Mouse (Mus musculus) gastrocnemius, postnatal 36 days (tissue): Measurements from ENCODE around the gene Fam69a. TPM values are rescaled to one million over a fixed set of nuclear protein-coding genes. Genes with fewer than 3 reads are reported as not detected.
"Not testable (repeated sequence)": the region's sequence is repeated elsewhere in the genome, so short reads cannot be mapped to it uniquely, and the experiment has no call there.

Source experiments
- DNase-seq, 2 experiments: peaks; one replicate each; pipeline ENCODE4 v3.0.0; 2022
- intact Hi-C: fragments of 180-260 bp; cut with DNase I; formaldehyde crosslinking; loops from one replicate; pipeline ENCODE4 v1.15.1; 2025
- total RNA-seq, 2 experiments: library from RNA; stranded (reverse); gene quantifications; 2 replicates each; pipeline ENCODE4 v1.2.3; 2021

Gene Fam69a
- total RNA-seq, 2 experiments from 2014 or later = 21.8 to 23.6 TPM

GRCm38 (mm10) chr5:107959624-107960300, 27.1 kb downstream of the Fam69a start:
- intact Hi-C loops = no loop called here
- no peak for DNase-seq

GRCm38 (mm10) chr5:107950643-107951042, 36.2 kb downstream of the Fam69a start:
- no peak for DNase-seq
- intact Hi-C loops = no loop called here

- DNase-seq = no peak
- intact Hi-C loops = no loop called here
Measured at GRCm38 (mm10) chr5:107949607-107950006, 37.3 kb downstream of the Fam69a start.

GRCm38 (mm10) chr5:107948899-107949298, 38.0 kb downstream of the Fam69a start:
- intact Hi-C loops = no loop called here
- DNase-seq = no peak

- DNase-seq = no peak
- intact Hi-C loops = no loop called here
Measured at GRCm38 (mm10) chr5:107947548-107947947, 39.3 kb downstream of the Fam69a start.

GRCm38 (mm10) chr5:107946475-107946874, 40.4 kb downstream of the Fam69a start:
- DNase-seq = no peak
- intact Hi-C loops = no loop called here

GRCm38 (mm10) chr5:107943526-107943925, 43.4 kb downstream of the Fam69a start:
- intact Hi-C loops = loop anchor here (5.0 kb wide), 1 partner anchor 39 kb away; no protein-coding TSS in a partner anchor
- DNase-seq = no peak

DNA sequence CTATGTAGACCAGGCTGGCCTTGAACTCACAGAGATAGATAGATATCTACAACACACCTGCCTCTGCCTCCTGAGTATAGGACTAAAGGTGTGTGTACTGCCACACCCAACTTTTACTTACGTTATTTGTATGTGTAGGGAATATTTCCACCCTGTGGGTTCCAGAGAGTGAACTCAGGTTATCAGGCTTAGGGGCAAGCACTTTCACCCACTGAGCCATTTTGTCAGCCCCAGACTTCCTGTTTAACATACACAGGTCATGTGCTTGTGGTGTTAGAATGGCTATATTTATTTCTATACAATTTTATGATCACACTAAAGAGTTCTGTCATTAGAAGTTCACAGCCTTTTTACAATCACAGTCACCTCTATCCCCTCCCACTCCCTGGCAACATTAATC, 43.9 kb downstream of the Fam69a start:
- intact Hi-C loops = loop anchor here (5.0 kb wide), 1 partner anchor 39 kb away; no protein-coding TSS in a partner anchor

DNA sequence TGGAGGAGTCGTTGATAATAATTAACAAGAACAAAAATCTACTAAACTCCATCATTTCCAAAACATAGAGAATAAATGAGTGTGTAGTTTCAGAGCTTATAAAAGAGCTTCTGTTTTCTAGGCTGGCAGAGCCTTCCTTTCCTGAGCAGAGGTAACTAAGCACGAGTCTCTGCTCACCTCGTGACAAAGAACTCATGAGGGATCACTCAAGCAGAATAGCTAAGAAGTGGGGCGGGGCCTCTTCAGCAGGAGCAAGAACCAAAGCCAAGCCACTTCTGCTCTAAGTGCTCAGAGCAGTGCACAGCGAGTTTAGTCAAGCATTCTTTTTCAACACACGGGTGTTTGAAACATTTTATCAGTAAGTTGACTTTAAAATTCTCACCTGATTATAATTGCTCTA, 45.7 kb downstream of the Fam69a start:
- no peak for DNase-seq
- intact Hi-C loops = loop anchor here (5.0 kb wide), 1 partner anchor 41 kb away; no protein-coding TSS in a partner anchor

More for the DNA sequence above, 43.9 kb downstream of the Fam69a start:
- DNase-seq = no peak

GRCm38 (mm10) chr5:107939701-107940100, 47.2 kb downstream of the Fam69a start:
- intact Hi-C loops = loop anchor here (5.0 kb wide), 1 partner anchor 43 kb away; no protein-coding TSS in a partner anchor

DNA sequence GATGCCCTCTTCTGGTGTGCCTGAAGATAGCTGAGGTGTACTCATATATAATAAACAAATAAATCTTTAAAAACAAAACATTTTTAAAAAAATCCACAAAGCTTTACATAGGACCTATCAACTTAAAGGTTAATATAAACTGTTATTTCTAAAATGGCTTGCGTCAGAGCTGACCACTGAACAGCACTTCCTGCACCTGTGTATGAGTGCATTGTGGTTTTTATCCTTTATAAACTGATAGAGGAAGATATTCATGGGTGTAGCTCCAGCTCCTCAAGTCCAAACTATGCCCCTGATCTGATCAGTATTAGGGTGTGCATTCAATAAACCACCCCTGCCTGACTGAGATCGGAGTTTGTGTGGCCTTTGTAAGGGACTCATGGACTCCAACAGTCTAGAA, 48.0 kb downstream of the Fam69a start:
- intact Hi-C loops = no loop called here
- DNase-seq = no peak

More at GRCm38 (mm10) chr5:107939701-107940100, 47.2 kb downstream of the Fam69a start:
- DNase-seq = no peak

DNA sequence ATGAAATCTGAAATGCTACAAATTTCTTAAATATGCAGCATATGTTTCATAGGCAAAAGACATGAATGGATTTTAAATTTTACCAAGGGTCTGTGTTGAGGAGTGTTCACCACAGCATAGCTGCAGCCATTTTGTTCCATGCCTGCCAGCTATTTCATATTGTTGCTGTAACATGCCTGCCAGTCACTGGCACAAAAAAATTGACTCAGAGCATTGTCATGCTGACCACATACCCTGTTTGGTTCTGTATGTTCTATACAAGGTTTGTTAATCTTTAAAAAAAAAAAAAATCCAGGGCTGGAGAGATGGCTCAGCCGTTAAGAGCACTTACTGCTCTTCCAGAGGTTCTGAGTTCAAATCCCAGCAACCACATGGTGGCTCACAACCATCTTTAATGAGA, 48.4 kb downstream of the Fam69a start:
- DNase-seq = not testable (repeated sequence)

GRCm38 (mm10) chr5:107936625-107937389, 50.1 kb downstream of the Fam69a start:
- no peak for DNase-seq
- intact Hi-C loops = no loop called here

More for the DNA sequence above, 48.4 kb downstream of the Fam69a start:
- intact Hi-C loops = not testable (repeated sequence)

GRCm38 (mm10) chr5:107934770-107935543, 51.9 kb downstream of the Fam69a start:
- intact Hi-C loops = no loop called here

GRCm38 (mm10) chr5:107933202-107933974, 53.5 kb downstream of the Fam69a start:
- intact Hi-C loops = no loop called here

More at GRCm38 (mm10) chr5:107934770-107935543, 51.9 kb downstream of the Fam69a start:
- no peak for DNase-seq

GRCm38 (mm10) chr5:107932556-107932955, 54.3 kb downstream of the Fam69a start:
- intact Hi-C loops = no loop called here
- no peak for DNase-seq

More at GRCm38 (mm10) chr5:107933202-107933974, 53.5 kb downstream of the Fam69a start:
- DNase-seq = no peak

DNA sequence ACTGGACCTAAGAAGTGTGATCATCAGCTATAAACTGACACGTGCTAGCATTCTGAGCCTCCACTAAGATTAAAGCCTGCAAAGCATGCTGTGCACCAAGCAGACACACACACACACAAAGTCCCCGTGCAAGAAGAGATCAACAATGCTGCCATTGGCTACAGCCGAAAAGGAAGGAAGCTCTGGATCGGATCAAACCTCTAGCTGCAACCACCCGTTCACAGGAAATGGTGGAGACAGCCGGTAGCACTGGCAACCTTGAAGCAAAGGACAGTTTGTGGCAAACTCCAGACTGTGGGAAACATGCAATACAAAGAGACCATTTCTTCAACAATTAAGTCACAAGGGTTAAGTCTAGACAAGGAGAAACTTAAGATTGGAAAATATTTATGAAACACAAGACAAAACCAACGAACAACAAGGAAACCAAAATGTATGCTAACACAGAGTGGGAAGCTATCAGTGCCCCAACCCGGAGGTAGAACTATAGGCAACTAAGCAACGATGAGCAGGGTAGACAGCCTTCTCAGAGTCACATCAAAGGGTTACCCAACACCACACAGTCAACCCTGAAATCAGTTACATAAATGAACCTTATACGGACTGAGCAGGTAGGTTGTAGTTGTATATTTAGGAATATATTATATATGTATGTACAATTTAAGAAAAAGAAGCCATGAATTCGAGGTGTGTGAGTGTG, 60.2 kb downstream of the Fam69a start:
- intact Hi-C loops = no loop called here
- DNase-seq = no peak

- intact Hi-C loops = loop anchor here (5.0 kb wide), 1 partner anchor 63 kb away; the partner anchor contains the start of gene Fam69a
- no peak for DNase-seq
Measured at GRCm38 (mm10) chr5:107924564-107924963, 62.3 kb downstream of the Fam69a start.

DNA sequence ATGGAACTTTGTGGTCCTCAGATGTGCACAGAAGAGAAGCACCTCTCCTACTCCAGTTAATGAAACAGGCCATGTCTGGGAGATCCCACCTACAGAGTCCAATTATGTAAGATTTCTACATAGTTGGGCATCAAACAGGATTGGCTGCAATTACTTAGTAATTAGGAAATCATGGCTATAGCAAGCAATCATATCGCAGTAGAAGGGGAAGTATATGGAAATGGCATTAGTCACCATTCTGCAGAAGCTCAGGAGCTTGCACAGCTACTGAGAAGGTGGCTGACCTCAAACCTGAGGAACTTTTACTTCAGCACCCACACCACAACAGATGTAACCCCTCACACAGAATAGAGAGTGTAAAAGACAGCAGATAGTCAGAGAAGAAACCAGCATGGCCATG, 64.0 kb downstream of the Fam69a start:
- no peak for DNase-seq
- intact Hi-C loops = loop anchor here (5.0 kb wide), 1 partner anchor 64 kb away; the partner anchor contains the start of gene Fam69a
